Mouse (Mus musculus): ENCODE results near the gene Chchd10. TPM values are rescaled to one million over a fixed set of nuclear protein-coding genes. Genes with fewer than 3 reads are reported as not detected.

Chchd10 gene
- polyA plus RNA-seq, 1 experiment from 2014 or later = 148 TPM

DNA sequence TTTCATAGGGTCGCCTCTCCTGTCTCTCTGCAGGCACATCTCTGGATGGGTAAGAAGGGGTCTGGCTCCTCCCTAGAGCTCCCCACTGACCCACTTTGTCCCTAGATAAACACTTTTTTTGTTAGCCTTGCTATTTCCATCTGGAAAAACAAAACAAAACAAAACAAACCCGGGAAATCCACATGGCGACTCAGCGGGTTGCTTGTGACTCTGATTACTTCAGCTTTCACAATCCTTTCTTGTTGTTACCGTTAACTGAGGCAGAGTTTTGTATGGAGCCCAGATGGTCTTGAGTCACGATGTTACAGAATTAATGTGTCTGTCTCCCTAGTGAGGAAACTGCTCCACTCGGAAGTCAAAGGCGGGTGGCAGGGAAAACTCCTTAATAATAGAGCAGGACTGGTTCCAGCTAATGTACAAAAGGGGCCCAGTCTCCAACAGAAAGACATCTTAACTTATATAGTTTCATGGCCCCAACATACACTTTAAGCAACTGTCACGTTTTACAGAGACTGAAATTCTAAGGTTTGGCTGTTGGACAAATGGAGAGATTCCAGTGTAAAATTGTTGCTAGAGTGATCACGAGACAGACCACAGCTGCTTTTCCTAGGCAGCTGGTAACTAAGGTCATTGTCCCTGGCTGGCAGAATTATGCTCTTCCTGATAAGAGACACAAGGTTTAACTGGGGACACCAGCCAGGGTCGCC, 11.3 kb downstream of the Chchd10 start:
- Histone ChIP-seq H3K9me3 (ENCODE audit: control insufficient read depth, low read length) (no peaks in the 10 kb centered on the region), H3K36me3 (replicated peaks; ENCODE audit: control insufficient read depth, insufficient read depth) (no peaks in the 10 kb centered on the region), H3K4me3 (replicated peaks; ENCODE audit: low read length) (no peak overlapping the region), H3K9ac (no peak overlapping the region), H3K4me2 (replicated peaks) (no peak overlapping the region), H3K27ac (peak overlapping the region; percentile 48), H3K4me1 (replicated peaks; ENCODE audit: control insufficient read depth, insufficient read depth, low read length) (peaks cover 4% of the 10 kb centered on the region; the same call in 1 of the 2 replicates), H3K27me3 (ENCODE audit: control insufficient read depth, insufficient read depth, low read length) (no peaks in the 10 kb centered on the region)
- ATAC-seq (ENCODE audit: low FRiP score) (peak; percentile 39; the same call in 1 of the 2 replicates), DNase-seq (ENCODE audit: low spot score) (peak; percentile 46)
- 16% methylated on average over 11 of the region's 11 CpGs for WGBS

- Histone ChIP-seq H3K27ac (no peak overlapping the region), H3K4me3 (replicated peaks; ENCODE audit: low read length) (no peak overlapping the region), H3K4me2 (replicated peaks) (no peak overlapping the region), H3K4me1 (replicated peaks; ENCODE audit: control insufficient read depth, insufficient read depth, low read length) (peaks cover 4% of the 10 kb centered on the region; the same call in 1 of the 2 replicates), H3K36me3 (replicated peaks; ENCODE audit: control insufficient read depth, insufficient read depth) (no peaks in the 10 kb centered on the region), H3K9me3 (ENCODE audit: control insufficient read depth, low read length) (no peaks in the 10 kb centered on the region), H3K9ac (no peak overlapping the region), H3K27me3 (ENCODE audit: control insufficient read depth, insufficient read depth, low read length) (no peaks in the 10 kb centered on the region; the same call in 1 of the 2 replicates)
- ATAC-seq (ENCODE audit: low FRiP score) = no peak
- WGBS = 91% methylated on average over 7 of the region's 7 CpGs
- no peak for DNase-seq (ENCODE audit: low spot score)
Measured at GRCm38 (mm10) chr10:75945213-75945612, 12.3 kb downstream of the Chchd10 start.

- DNase-seq (ENCODE audit: low spot score) (no peak), ATAC-seq (ENCODE audit: low FRiP score) (no peak)
- Histone ChIP-seq H3K4me2 (replicated peaks) (no peak overlapping the region), H3K9ac (no peak overlapping the region), H3K27ac (no peak overlapping the region), H3K9me3 (ENCODE audit: control insufficient read depth, low read length) (no peaks in the 10 kb centered on the region), H3K4me3 (replicated peaks; ENCODE audit: low read length) (no peak overlapping the region), H3K36me3 (replicated peaks; ENCODE audit: control insufficient read depth, insufficient read depth) (no peaks in the 10 kb centered on the region), H3K27me3 (ENCODE audit: control insufficient read depth, insufficient read depth, low read length) (peaks cover 7% of the 10 kb centered on the region; the same call in 1 of the 2 replicates), H3K4me1 (replicated peaks; ENCODE audit: control insufficient read depth, insufficient read depth, low read length) (peaks cover 5% of the 10 kb centered on the region)
- WGBS = 90% methylated on average over 7 of the region's 7 CpGs
Measured at GRCm38 (mm10) chr10:75945896-75946295, 13.0 kb downstream of the Chchd10 start.

DNA sequence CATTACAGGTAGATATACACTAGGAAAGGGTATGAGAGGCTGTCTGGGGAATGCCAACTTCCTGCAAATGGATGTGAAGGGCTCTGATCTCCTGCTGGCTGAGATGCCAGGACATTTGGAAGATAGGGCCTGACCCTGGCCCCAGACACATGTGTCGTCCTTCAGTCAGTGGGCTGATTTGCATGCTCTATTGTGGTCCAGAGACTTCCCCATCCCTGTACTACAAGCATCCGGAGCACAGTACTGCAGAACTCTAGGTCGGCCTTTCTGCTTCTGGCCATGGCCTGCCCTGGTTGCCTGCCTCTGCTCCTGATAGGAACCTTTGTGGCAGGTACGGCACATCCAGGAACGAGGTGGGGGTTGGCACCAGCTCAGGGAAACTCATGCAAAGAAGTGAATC, 15.1 kb downstream of the Chchd10 start:
- DNase-seq (ENCODE audit: low spot score) = no peak
- no peak overlapping the region for H3K27ac ChIP-seq
- H3K4me2 ChIP-seq (replicated peaks) = no peak overlapping the region
- peaks cover 14% of the 10 kb centered on the region; the same call in 1 of the 2 replicates for H3K27me3 ChIP-seq (ENCODE audit: control insufficient read depth, insufficient read depth, low read length)
- H3K36me3 ChIP-seq (replicated peaks; ENCODE audit: control insufficient read depth, insufficient read depth) = no peaks in the 10 kb centered on the region
- H3K4me1 ChIP-seq (replicated peaks; ENCODE audit: control insufficient read depth, insufficient read depth, low read length) = peaks cover 11% of the 10 kb centered on the region
- ATAC-seq (ENCODE audit: low FRiP score) = no peak
- no peak overlapping the region for H3K9ac ChIP-seq
- no peaks in the 10 kb centered on the region for H3K9me3 ChIP-seq (ENCODE audit: control insufficient read depth, low read length)
- WGBS = 72% methylated on average over 5 of the region's 5 CpGs
- H3K4me3 ChIP-seq (replicated peaks; ENCODE audit: low read length) = no peak overlapping the region

DNA sequence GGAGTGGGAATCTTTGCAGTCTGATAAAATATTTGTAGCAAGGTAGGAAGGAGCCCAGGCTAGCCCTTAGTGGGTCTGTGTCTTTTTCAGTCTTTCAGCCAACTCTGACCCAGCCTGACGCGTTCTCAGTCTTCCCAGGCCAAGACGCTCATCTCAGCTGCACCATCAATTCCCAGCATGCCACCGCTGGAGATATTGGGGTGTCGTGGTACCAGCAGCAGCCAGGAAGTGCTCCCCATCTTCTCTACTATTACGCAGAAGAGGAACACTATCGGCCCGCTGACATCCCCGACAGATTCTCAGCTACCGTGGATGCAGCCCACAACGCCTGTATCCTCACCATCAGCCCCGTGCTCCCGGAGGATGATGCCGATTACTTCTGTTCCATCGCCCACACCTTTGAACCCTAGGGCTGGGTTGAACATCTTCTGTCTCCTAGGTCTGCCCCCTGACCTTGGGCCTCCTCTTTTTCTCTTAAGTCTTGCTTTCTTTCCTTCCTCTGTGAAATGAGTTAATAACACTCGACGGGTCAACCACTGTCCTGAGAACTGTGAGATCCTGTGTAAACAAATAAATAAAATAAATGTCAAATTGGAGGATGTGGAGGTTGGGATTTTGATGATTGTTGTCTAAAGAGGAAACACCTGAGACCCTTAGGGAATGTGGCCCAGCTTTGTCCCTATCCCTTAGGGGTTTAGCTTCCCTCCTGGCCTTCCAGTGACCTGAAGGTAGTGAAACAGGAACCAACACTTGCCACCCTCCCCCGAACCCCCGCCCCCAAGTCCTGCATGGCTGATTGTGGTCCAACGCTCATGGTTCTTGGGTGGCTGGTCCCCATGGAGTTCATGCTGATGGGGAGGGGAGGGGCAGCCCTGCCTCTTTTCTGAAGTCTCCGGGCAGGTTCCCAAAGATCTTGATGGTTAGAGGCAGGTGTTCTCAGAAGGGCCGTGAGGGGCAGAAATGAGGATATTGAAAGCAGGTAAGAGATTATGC, 16.4 kb downstream of the Chchd10 start:
- no peak overlapping the region for H3K9ac ChIP-seq
- no peak for ATAC-seq (ENCODE audit: low FRiP score)
- no peaks in the 10 kb centered on the region for H3K9me3 ChIP-seq (ENCODE audit: control insufficient read depth, low read length)
- no peak overlapping the region for H3K27ac ChIP-seq
- no peaks in the 10 kb centered on the region for H3K36me3 ChIP-seq (replicated peaks; ENCODE audit: control insufficient read depth, insufficient read depth)
- no peak overlapping the region for H3K4me2 ChIP-seq (replicated peaks)
- DNase-seq (ENCODE audit: low spot score) = no peak
- WGBS = 83% methylated on average over 22 of the region's 22 CpGs
- H3K4me1 ChIP-seq (replicated peaks; ENCODE audit: control insufficient read depth, insufficient read depth, low read length) = peaks cover 11% of the 10 kb centered on the region
- H3K4me3 ChIP-seq (replicated peaks; ENCODE audit: low read length) = no peak overlapping the region
- peaks cover 19% of the 10 kb centered on the region; the same call in 1 of the 2 replicates for H3K27me3 ChIP-seq (ENCODE audit: control insufficient read depth, insufficient read depth, low read length)

- H3K9me3 ChIP-seq (ENCODE audit: control insufficient read depth, low read length) = no peaks in the 10 kb centered on the region
- peak overlapping the region; percentile 56 for H3K9ac ChIP-seq
- peak overlapping the region; percentile 77 for H3K4me2 ChIP-seq (replicated peaks)
- H3K27me3 ChIP-seq (ENCODE audit: control insufficient read depth, insufficient read depth, low read length) = peaks cover 19% of the 10 kb centered on the region; the same call in 1 of the 2 replicates
- peaks cover 11% of the 10 kb centered on the region for H3K4me1 ChIP-seq (replicated peaks; ENCODE audit: control insufficient read depth, insufficient read depth, low read length)
- no peak for DNase-seq (ENCODE audit: low spot score)
- H3K4me3 ChIP-seq (replicated peaks; ENCODE audit: low read length) = peak overlapping the region; percentile 37
- no peak overlapping the region for H3K27ac ChIP-seq
- no peaks in the 10 kb centered on the region for H3K36me3 ChIP-seq (replicated peaks; ENCODE audit: control insufficient read depth, insufficient read depth)
- WGBS = 1% methylated on average over 23 of the region's 23 CpGs
- peak; percentile 43; the same call in 1 of the 2 replicates for ATAC-seq (ENCODE audit: low FRiP score)
Measured at GRCm38 (mm10) chr10:75950791-75951210, 17.9 kb downstream of the Chchd10 start.

DNA sequence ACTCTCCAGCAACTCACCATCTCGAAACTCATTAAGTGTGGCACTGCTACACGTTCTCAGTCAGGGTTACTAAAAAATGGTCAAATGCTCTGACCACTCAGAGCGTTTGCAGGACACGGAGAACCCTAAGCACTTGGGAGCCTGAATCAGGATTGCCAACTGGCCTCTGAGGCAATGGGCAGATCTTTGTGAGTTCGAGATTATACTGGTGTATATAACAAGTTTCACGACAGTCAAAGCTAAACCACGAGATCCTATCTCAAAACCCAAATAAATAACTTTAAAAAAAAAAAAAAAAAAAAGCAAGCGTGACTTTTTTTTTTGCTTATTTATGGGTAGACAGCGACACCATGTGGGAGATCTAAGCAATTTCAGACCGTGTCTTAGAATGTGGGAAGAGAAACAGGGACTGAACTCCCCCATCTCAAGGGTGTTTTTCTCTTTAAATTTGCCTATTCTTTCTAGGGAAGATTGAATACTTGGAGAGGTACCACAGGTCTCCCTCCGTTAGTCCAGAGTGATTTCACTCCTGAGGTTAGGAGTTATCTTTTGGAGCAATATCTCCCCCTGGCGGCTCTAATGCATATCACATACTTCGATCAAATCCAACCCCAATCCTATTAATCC, 18.6 kb downstream of the Chchd10 start:
- DNase-seq (ENCODE audit: low spot score) (peak; percentile 79), ATAC-seq (ENCODE audit: low FRiP score) (peak; percentile 32; the same call in 1 of the 2 replicates)
- Histone ChIP-seq H3K4me2 (replicated peaks) (peak overlapping the region; percentile 77), H3K27me3 (ENCODE audit: control insufficient read depth, insufficient read depth, low read length) (peaks cover 19% of the 10 kb centered on the region; the same call in 1 of the 2 replicates), H3K9ac (peak overlapping the region; percentile 56; the same call in 1 of the 2 replicates), H3K27ac (no peak overlapping the region), H3K4me3 (replicated peaks; ENCODE audit: low read length) (peak overlapping the region; percentile 37), H3K4me1 (replicated peaks; ENCODE audit: control insufficient read depth, insufficient read depth, low read length) (peaks cover 11% of the 10 kb centered on the region), H3K9me3 (ENCODE audit: control insufficient read depth, low read length) (no peaks in the 10 kb centered on the region), H3K36me3 (replicated peaks; ENCODE audit: control insufficient read depth, insufficient read depth) (no peaks in the 10 kb centered on the region)
- WGBS = 5% methylated on average over 13 of the region's 13 CpGs

DNA sequence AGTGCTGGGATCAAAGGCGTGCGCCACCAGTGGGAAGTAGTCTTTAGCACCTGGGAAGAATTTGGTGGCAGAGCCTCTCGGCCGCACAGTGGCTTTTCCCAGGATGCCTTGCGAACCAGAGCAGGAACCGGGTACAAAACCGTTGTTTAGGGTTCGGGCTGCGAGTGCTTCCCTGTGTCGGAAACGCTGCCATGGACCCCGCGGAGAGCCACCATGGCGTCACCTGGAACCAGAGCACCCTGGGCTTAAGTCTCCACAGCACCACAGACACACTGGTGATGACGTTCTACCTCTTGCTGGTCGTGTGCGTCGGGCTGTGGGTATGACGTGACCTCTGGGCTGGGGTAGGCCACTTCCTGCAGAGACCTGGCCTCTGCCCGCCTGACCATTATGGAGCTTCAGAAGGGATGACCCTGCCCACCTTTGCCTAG, 21.5 kb downstream of the Chchd10 start, which contains the start of gene Gm5134:
Gene Gm5134 (plus strand): TSS at position 134 of the 431 bp plus-strand sequence.
- peak within 1 kb of the TSS; percentile 8; the same call in 1 of the 2 replicates for H3K4me3 ChIP-seq (replicated peaks; ENCODE audit: low read length)
- H3K36me3 ChIP-seq (replicated peaks; ENCODE audit: control insufficient read depth, insufficient read depth) = no peaks in the 10 kb centered on the region
- H3K27ac ChIP-seq = no peak within 1 kb of the TSS
- peaks cover 11% of the 10 kb centered on the region for H3K4me1 ChIP-seq (replicated peaks; ENCODE audit: control insufficient read depth, insufficient read depth, low read length)
- DNase-seq (ENCODE audit: low spot score) = no peak
- no peak for ATAC-seq (ENCODE audit: low FRiP score)
- 25% methylated on average over 20 of the region's 20 CpGs for WGBS
- H3K4me2 ChIP-seq (replicated peaks) = peak within 1 kb of the TSS; percentile 38
- H3K9me3 ChIP-seq (ENCODE audit: control insufficient read depth, low read length) = no peaks in the 10 kb centered on the region
- no peak within 1 kb of the TSS for H3K9ac ChIP-seq
- H3K27me3 ChIP-seq (ENCODE audit: control insufficient read depth, insufficient read depth, low read length) = peaks cover 19% of the 10 kb centered on the region; the same call in 1 of the 2 replicates
